Mouse (Mus musculus): ENCODE data around the gene Exoc6b.

- TF ChIP-seq CTCF (IDR thresholded peaks at IDR 0.05; ENCODE audit: low read depth, low read length) (no peak), POLR2AphosphoS5 (IDR thresholded peaks at IDR 0.05; ENCODE audit: insufficient replicate concordance, low read depth, low read length) (no peak), GATA2 (IDR thresholded peaks at IDR 0.05; ENCODE audit: borderline replicate concordance, low read depth, low read length) (no peak), GATA1 (IDR thresholded peaks at IDR 0.05; ENCODE audit: borderline replicate concordance, low read length) (no peak), TAL1 (conservative IDR thresholded peaks at IDR 0.05; ENCODE audit: low read depth, low read length) (no peak)
Observed at GRCm38 (mm10) chr6:84594626-84595025, 474.7 kb downstream of the Exoc6b start.

Measured in G1E (cell line).